Mouse (Mus musculus) lung, postnatal 0 days (tissue): ENCODE measurements around the gene Trib2. TPM values are rescaled to one million over a fixed set of nuclear protein-coding genes. Genes with fewer than 3 reads are reported as not detected.

Source experiments
- ATAC-seq: fragments of 200-750 bp; cut with Nextera tagmentation; 2 replicates; pipeline ENCODE4 v1.8.0; 2017; ENCODE audit warnings: moderate library complexity
- DNase-seq: peaks from one replicate; pipeline ENCODE4 v3.0.0-alpha.2; 2016; ENCODE audit warnings: low spot score
- H3K27ac ChIP-seq: fragments of 300-500 bp; sonication (generic); 2 replicates; pipeline ENCODE4 v1.5.1; 2014; ENCODE audit warnings: antibody characterized with exemption, mild to moderate bottlenecking, low read length, mixed read lengths
- H3K27me3 ChIP-seq: fragments of 300-500 bp; sonication (generic); replicated peaks from 2 replicates; pipeline ENCODE4 v1.6.1; 2014; ENCODE audit warnings: low read length, mixed read lengths; ENCODE audit not compliant: insufficient read depth
- H3K36me3 ChIP-seq: fragments of 300-500 bp; sonication (generic); 2 replicates; pipeline ENCODE4 v1.6.1; 2014; ENCODE audit warnings: low read length, mixed read lengths; ENCODE audit not compliant: insufficient read depth
- H3K4me1 ChIP-seq: fragments of 300-500 bp; sonication (generic); 2 replicates; pipeline ENCODE4 v1.6.1; 2014; ENCODE audit warnings: antibody characterized with exemption, low read depth, low read length, mixed read lengths; ENCODE audit not compliant: insufficient read depth
- H3K4me2 ChIP-seq: fragments of 300-500 bp; sonication (generic); replicated peaks from 2 replicates; pipeline ENCODE4 v1.6.1; 2014; ENCODE audit warnings: low read depth, mild to moderate bottlenecking, low read length, moderate library complexity, mixed read lengths
- H3K4me3 ChIP-seq: fragments of 300-500 bp; sonication (generic); 2 replicates; pipeline ENCODE4 v1.5.1; 2014; ENCODE audit warnings: low read depth, low read length
- H3K9ac ChIP-seq: fragments of 300-500 bp; sonication (generic); replicated peaks from 2 replicates; pipeline ENCODE4 v1.6.1; 2014; ENCODE audit warnings: low read depth, mild to moderate bottlenecking
- H3K9me3 ChIP-seq: fragments of 300-500 bp; sonication (generic); 2 replicates; pipeline ENCODE4 v1.6.1; 2016; ENCODE audit warnings: low read length, mixed read lengths
- CTCF ChIP-seq: IDR thresholded peaks from 2 replicates; pipeline ENCODE4 v1.5.1; 2016; ENCODE audit warnings: antibody characterized with exemption, mild to moderate bottlenecking
- EP300 ChIP-seq: IDR thresholded peaks from 2 replicates; pipeline ENCODE4 v1.6.1; 2016; ENCODE audit warnings: antibody characterized with exemption, mild to moderate bottlenecking, control low read depth
- WGBS: fragments of 180-500 bp; shearing (Covaris S2); extraction: QIAGEN DNeasy Blood & Tissue Kit; methylation state at CpG from one replicate; pipeline ENCODE4 v1.1.7; 2014; 5-methylcytosine and 5-hydroxymethylcytosine counted together
- polyA plus RNA-seq: library from polyadenylated mRNA; unstranded; fragments of >200 nt; fragmentation: Nextera tagmentation; extraction: Ambion mirVana; gene quantifications from 2 replicates; pipeline ENCODE4 v1.2.1, GENCODE M21; 2015

The Trib2 gene
- polyA plus RNA-seq, 1 experiment from 2014 or later: 36.4 TPM

DNA sequence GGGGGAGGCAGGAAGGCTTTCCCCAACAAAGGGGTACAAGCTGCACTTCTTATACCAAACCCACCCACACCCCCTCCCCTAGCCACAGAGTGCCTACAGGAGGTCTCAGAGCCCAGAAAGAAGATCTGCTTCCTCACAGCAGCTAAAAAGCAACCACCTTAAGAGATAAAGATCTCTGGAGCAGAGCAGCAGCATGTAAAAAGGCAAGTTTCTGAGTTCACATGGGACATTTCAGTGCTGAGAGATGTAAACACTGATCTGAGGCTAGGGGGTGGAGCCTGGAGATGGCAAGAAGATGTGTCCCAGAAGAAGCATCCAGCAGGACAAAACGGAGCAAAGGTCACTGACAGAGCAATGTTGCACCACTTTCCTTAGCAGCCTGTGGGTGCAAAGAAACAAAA lies 11.8 kb downstream of the Trib2 start:
- no peaks in the 10 kb centered on the region for H3K27me3 ChIP-seq
- 0 out of 2 replicates have a peak, but pooled peaks have one; percentile 29 for TF ChIP-seq EP300
- no peak for TF ChIP-seq CTCF
- no peaks in the 10 kb centered on the region for H3K9me3 ChIP-seq
- peaks cover 3% of the 10 kb centered on the region; the same call in 1 of the 2 replicates for H3K4me1 ChIP-seq
- H3K4me2 ChIP-seq: no peak overlapping the region
- WGBS: 26% methylated on average over 1 of the region's 1 CpGs
- H3K36me3 ChIP-seq: no peaks in the 10 kb centered on the region
- peak; percentile 26 for DNase-seq
- no peak overlapping the region for H3K4me3 ChIP-seq
- peak; percentile 27; the same call in 1 of the 2 replicates for ATAC-seq
- H3K27ac ChIP-seq: no peak overlapping the region
- H3K9ac ChIP-seq: no peak overlapping the region

DNA sequence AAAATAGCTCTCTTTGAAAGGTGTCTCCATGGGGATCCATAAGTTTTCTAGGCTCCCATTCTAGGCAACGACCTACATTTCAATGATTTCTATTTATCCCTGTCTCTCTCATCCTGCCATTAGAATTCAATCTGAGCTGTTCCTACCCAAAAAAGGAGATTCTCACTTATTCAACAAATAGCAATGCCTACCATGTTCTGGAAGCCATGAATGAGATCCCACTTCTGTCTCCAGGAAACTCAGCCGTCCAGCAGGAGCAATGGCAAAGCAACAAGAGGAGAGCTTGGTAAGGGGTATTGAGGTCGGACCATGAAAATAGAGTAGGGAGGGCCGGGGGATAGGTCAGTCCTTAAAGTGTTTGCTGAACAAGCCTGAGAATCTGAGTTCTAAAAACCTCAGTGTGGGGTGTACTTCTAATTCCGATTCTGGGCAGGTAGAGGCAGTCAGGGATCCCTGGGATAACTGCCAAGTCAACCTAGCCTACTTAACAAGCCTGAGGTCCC lies 12.7 kb downstream of the Trib2 start:
- Histone ChIP-seq H3K9ac (no peak overlapping the region), H3K27me3 (no peaks in the 10 kb centered on the region), H3K4me1 (peaks cover 3% of the 10 kb centered on the region; the same call in 1 of the 2 replicates), H3K27ac (no peak overlapping the region), H3K4me2 (no peak overlapping the region), H3K9me3 (no peaks in the 10 kb centered on the region), H3K36me3 (no peaks in the 10 kb centered on the region), H3K4me3 (no peak overlapping the region)
- TF ChIP-seq CTCF: no peak
- no peak for TF ChIP-seq EP300
- 76% methylated on average over 5 of the region's 5 CpGs for WGBS
- DNase-seq (no peak), ATAC-seq (no peak)

DNA sequence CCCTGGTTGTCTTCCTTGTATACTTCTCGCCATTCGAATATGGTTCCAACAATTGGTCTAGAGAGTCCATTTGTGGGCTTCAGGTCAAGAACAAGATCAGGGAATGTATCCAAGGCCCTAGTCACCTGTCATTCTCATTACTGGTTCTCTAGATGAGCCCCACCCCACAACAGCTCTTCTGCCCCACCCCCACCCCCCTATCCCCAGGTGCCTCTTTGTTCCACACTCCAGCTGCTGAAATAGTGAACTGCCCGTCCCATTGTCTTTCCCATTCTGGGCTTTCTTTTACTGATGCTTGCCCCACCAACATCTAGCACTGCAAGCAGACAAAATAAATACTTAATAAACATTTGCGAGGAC lies 15.2 kb downstream of the Trib2 start:
- TF ChIP-seq CTCF: no peak
- TF ChIP-seq EP300: no peak
- ATAC-seq (no peak), DNase-seq (no peak)
- Histone ChIP-seq H3K27me3 (no peaks in the 10 kb centered on the region), H3K4me3 (no peak overlapping the region), H3K9me3 (no peaks in the 10 kb centered on the region), H3K9ac (no peak overlapping the region), H3K4me2 (no peak overlapping the region), H3K4me1 (peaks cover 3% of the 10 kb centered on the region; the same call in 1 of the 2 replicates), H3K36me3 (no peaks in the 10 kb centered on the region), H3K27ac (no peak overlapping the region)
- WGBS: 88% methylated on average over 4 of the region's 4 CpGs

DNA sequence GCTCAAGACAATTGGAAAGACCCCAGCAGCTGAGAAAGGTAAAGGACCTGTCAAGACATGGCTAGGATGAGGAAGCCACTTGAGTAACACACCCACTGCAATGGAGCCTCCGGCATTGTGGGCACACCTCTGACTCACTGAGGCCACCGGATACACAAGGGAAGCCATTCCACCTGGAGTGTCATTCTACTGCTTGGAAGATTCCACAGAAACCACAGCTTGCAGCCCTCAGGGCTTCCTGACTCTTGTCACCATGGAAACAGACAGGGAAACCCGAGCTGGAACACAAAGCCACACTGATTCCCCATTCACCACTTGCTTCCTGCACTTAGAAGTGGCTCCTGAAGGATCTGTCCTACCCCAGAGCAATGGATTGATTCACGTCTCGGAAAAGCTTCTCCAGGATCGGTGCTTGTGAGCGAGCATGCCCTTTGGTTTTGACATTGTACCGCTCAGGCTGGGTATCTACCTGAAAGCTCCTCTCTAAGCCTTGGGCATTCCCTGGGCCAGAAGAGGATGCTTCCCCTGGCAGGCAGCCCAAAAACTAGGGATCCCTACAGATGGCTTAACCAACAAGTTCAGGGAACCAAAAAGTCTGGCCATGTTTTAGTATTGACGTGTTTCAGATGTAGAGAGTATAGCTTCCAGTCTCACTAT lies 15.7 kb downstream of the Trib2 start:
- no peak overlapping the region for H3K4me2 ChIP-seq
- no peaks in the 10 kb centered on the region for H3K9me3 ChIP-seq
- peak; percentile 30 for ATAC-seq

DNA sequence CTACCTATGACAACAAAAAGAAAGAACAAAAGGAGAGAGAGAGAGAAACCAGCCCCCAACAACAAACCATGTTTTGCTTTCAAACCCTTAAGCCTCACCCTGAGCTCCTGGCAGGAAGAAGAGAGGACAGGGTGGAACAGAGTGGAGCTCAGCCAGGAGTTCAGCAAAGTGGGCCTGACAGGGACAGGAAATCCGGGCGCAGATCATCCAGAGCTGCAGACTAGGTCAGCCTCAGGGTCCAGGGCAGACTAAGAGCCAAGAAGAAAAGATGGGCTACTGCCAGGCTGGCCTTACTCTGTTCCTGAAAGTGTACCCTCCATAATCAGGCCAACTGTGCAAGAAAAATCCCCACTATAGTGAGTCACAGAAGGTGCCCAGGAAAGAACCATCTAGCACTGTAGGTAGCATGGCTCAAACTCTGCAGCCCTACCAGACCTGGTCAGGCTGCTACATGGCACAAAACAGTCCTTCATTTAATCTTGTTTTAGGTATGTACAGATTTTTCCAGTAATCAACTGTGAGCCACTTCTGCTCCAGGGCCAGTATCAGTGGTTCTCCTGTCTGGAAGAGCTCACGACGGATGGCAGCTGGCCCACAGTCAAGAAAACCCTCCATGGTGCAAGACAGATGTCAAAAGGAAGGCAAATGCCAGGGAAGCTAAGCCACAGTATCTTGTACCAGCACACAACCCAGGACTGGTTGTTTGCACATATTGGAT lies 16.4 kb downstream of the Trib2 start:
- H3K36me3 ChIP-seq: no peaks in the 10 kb centered on the region
- TF ChIP-seq CTCF (no peak), EP300 (peak; percentile 70)
- H3K9ac ChIP-seq: no peak overlapping the region
- peak overlapping the region; percentile 55 for H3K27ac ChIP-seq
- no peak overlapping the region for H3K4me2 ChIP-seq
- H3K4me1 ChIP-seq: peaks cover 3% of the 10 kb centered on the region; the same call in 1 of the 2 replicates
- no peaks in the 10 kb centered on the region for H3K9me3 ChIP-seq
- 48% methylated on average over 4 of the region's 4 CpGs for WGBS
- peak; percentile 52 for ATAC-seq
- no peak overlapping the region for H3K4me3 ChIP-seq
- H3K27me3 ChIP-seq: no peaks in the 10 kb centered on the region
- DNase-seq: peak; percentile 53

More for the DNA sequence above, 15.7 kb downstream of the Trib2 start:
- DNase-seq: peak; percentile 44
- Histone ChIP-seq H3K36me3 (no peaks in the 10 kb centered on the region), H3K9ac (no peak overlapping the region), H3K27ac (peak overlapping the region; percentile 55; the same call in 1 of the 2 replicates), H3K4me3 (no peak overlapping the region), H3K27me3 (no peaks in the 10 kb centered on the region), H3K4me1 (peaks cover 3% of the 10 kb centered on the region; the same call in 1 of the 2 replicates)
- 45% methylated on average over 9 of the region's 9 CpGs for WGBS
- no peak for TF ChIP-seq EP300
- TF ChIP-seq CTCF: no peak

DNA sequence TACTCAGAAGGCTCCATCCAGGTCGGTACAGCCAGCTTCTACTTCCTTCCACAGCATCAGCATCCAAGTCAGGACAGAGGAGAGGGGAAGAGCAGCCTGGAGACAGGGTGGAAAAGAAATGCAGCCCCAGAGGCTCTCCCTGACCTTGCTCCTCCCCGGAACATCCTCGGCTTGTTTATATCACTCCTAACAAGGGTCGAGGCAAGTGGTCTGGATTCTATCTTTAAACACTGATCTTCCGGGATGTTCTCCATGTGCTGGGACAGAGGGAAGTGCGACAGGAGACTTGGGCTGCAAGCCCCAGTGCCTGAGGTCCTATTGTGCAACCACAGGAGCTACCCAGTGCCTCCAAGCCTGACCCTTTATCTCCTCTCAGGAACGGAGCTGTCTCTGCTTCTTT lies 18.7 kb downstream of the Trib2 start:
- WGBS: 27% methylated on average over 7 of the region's 7 CpGs
- peak; percentile 59 for DNase-seq
- peak; percentile 81 for ATAC-seq

More for the DNA sequence above, 18.7 kb downstream of the Trib2 start:
- Histone ChIP-seq H3K36me3 (no peaks in the 10 kb centered on the region), H3K4me3 (no peak overlapping the region), H3K9me3 (no peaks in the 10 kb centered on the region), H3K4me2 (no peak overlapping the region), H3K4me1 (peaks cover 3% of the 10 kb centered on the region; the same call in 1 of the 2 replicates), H3K27me3 (no peaks in the 10 kb centered on the region), H3K9ac (no peak overlapping the region), H3K27ac (no peak overlapping the region)
- TF ChIP-seq CTCF: no peak
- peak; percentile 88 for TF ChIP-seq EP300
